Mouse (Mus musculus): Measurements from ENCODE around the gene Gpr153. TPM values are rescaled to one million over a fixed set of nuclear protein-coding genes. Genes with fewer than 3 reads are reported as not detected.
A peak's percentile ranks its signal among the peaks of the same experiment; 100 is the strongest.

The Gpr153 gene
- total and polyA plus RNA-seq, 3 experiments: 0.30 to 1.4 (median 0.70) TPM

DNA sequence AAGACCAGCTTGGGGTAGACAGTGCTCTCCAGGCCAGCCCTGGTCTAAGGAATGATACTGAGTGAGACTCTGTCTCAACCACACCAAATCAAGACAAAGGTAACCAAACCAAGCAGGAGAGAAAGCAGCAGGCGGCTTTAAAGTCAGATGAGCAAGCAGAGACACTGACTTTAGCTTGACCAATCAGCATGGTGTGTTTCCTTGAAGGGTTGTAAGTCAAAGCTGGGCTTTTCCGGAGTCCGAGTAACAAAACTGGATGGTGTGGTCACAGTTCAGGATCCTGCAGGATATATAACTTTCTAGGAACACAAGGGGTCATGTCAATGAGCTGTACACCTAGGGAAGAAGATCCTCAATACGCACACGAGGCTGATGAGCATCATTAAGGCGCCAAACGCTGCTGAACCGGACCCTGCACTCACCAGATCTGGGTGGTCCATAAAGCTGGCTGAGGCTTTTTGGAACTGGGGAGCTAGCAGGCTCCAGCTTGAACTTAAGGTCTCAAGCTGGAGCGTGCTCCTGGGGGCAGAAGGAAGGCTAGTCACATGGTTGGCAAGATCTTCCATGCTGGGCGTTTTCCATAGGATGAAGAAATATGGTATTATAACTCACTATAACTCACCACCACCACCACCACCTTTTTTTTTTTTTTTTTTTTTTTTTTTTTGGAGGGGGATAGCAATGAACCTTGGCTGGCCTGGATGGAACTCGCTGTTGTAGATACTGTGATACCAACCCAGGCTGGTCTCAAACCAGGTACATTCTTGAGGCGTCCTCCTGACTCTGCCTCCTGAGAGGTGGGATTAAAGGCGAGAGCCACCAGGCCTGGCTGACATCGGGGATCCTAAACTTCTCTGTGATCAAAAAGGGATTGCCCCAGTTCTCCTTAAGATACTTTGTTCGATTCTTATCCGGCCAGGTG is 50.9 kb downstream of the Gpr153 start:
- no peak for TF ChIP-seq CHD2 (IDR thresholded peaks at IDR 0.05; ENCODE audit: low read length)
- TF ChIP-seq UBTF (IDR thresholded peaks at IDR 0.05; ENCODE audit: low read depth, low read length): no peak
- no peak for TF ChIP-seq MAFK (IDR thresholded peaks at IDR 0.05; ENCODE audit: insufficient replicate concordance, low read length)
- TF ChIP-seq KAT2A (IDR thresholded peaks at IDR 0.05; ENCODE audit: insufficient replicate concordance, low read length): no peak
- TF ChIP-seq ETS1 (conservative IDR thresholded peaks at IDR 0.05; ENCODE audit: low read depth, low read length): no peak
- no peak for TF ChIP-seq POLR2A (IDR thresholded peaks at IDR 0.05; ENCODE audit: low read depth, low read length)
- TF ChIP-seq RCOR1 (conservative IDR thresholded peaks at IDR 0.05; ENCODE audit: low read depth, low read length): 0 out of 2 replicates have a peak, but pooled peaks have one; percentile 19
- no peak for TF ChIP-seq JUND (conservative IDR thresholded peaks at IDR 0.05; ENCODE audit: low read depth, low read length)
- TF ChIP-seq JUN (IDR thresholded peaks at IDR 0.05; ENCODE audit: insufficient read depth, low read depth, low read length): 0 out of 2 replicates have a peak, but pooled peaks have one; percentile 8
- no peak for TF ChIP-seq ZKSCAN1 (IDR thresholded peaks at IDR 0.05; ENCODE audit: borderline replicate concordance, low read depth, low read length)
- TF ChIP-seq EP300 (IDR thresholded peaks at IDR 0.05; ENCODE audit: low read length): no peak
- TF ChIP-seq NELFE (IDR thresholded peaks at IDR 0.05; ENCODE audit: low read depth, low read length): no peak
- no peak for TF ChIP-seq SIN3A (IDR thresholded peaks at IDR 0.05; ENCODE audit: low read length)
- peak; percentile 78; the same call in 1 of the 2 replicates for TF ChIP-seq ZNF384 (IDR thresholded peaks at IDR 0.05; ENCODE audit: low read depth, low read length)
- dilution Hi-C loops (cut with MboI; ENCODE audit: extremely low pct_ligation_motif_present, extremely low pct_unique_long_range_greater_than_20kb, low sequenced_read_pairs): no loop called here
- Histone ChIP-seq H3K9ac (ENCODE audit: insufficient read depth, low read depth) (no peak overlapping the region), H3K27ac (ENCODE audit: insufficient read depth, low read depth) (no peak overlapping the region), H3K4me3 (replicated peaks in 1 of 3; ENCODE audit: low read depth in 2 of 3, low read length in 2 of 3, poor library complexity in 1 of 3) (peak overlapping the region; percentile 24 to 97 (median 45)), H3K9me3 (replicated peaks; ENCODE audit: low read length) (peaks cover 3% of the 10 kb centered on the region), H3K27me3 (replicated peaks) (no peaks in the 10 kb centered on the region), H3K79me2 (replicated peaks; ENCODE audit: control insufficient read depth, extremely low read depth, insufficient read depth, poor library complexity, severe bottlenecking) (peaks cover 42% of the 10 kb centered on the region), H3K4me2 (ENCODE audit: insufficient read depth, low read depth, poor library complexity, severe bottlenecking) (no peak overlapping the region), H3K4me1 (ENCODE audit: control insufficient read depth in 1 of 2, insufficient read depth in 2 of 2) (peaks cover 3 to 20% of the 10 kb centered on the region in 2 experiments; a peak in 2 of 4 replicates), H3K36me3 (replicated peaks in 1 of 2; ENCODE audit: control insufficient read depth in 1 of 2, insufficient read depth in 1 of 2, low read length in 1 of 2) (peaks cover 12 to 24% of the 10 kb centered on the region in 2 experiments)
- DNase-seq (ENCODE audit: extremely low read depth): no peak
- in situ Hi-C loops (cut with MboI; ENCODE audit: low pct_ligation_motif_present, low pct_unique_long_range_greater_than_20kb, low sequenced_read_pairs): loop anchor here (5.0 kb wide), 1 partner anchor 112 kb away; no protein-coding TSS in a partner anchor

DNA sequence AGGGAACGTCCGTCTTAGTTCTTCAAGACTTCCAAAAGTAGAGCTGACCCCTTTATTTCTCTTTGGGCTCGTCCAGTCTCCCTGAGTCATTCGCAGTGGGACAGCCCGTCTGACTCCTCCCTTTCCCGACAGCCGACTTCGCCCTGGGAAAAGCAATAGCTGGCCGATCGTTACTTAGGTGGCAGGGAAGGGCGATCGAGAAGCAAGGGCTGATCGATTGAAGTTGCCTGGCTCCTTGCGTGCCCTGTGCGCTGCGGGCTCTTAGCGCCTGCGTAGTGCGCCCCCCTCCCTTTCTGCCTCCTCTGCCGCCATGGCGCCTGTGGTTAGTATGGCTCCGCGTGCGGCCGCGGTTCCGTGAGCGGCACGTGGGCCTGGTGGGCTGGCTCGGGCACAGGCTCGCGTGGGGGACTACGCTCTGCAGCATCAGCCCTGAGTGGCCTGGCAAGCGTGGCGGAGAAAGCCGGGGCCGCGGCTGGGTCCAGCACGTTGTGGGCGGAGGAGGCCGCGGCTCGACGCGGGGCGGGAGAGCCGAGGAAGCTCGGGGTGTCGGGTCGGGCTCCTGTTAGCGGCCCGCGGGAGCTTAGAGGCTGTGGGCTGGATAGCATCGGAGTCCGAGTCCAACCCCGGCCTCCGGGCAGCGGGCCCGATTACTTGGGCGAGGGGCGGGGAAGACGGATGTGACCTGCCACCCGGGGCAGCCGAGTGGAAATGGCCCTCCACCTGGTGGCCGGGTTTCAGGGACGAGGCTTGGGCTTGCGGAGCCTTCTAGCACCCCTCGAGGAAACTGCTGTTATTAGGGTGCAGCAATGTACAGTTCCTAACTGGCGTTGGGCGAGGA is 51.8 kb downstream of the Gpr153 start, which contains the start of gene Rpl22:
Gene Rpl22 (plus strand): TSS at position 169 of the 838 bp plus-strand sequence.
- DNase-seq (ENCODE audit: extremely low read depth): peak; percentile 98
- Histone ChIP-seq H3K9ac (ENCODE audit: insufficient read depth, low read depth) (peak within 1 kb of the TSS; percentile 82), H3K9me3 (replicated peaks; ENCODE audit: low read length) (peaks cover 3% of the 10 kb centered on the region), H3K36me3 (replicated peaks in 1 of 2; ENCODE audit: control insufficient read depth in 1 of 2, insufficient read depth in 1 of 2, low read length in 1 of 2) (peaks cover 21 to 32% of the 10 kb centered on the region in 2 experiments), H3K27ac (ENCODE audit: insufficient read depth, low read depth) (peak within 1 kb of the TSS; percentile 53), H3K27me3 (replicated peaks) (no peaks in the 10 kb centered on the region), H3K79me2 (replicated peaks; ENCODE audit: control insufficient read depth, extremely low read depth, insufficient read depth, poor library complexity, severe bottlenecking) (peaks cover 51% of the 10 kb centered on the region), H3K4me2 (ENCODE audit: insufficient read depth, low read depth, poor library complexity, severe bottlenecking) (peak within 1 kb of the TSS; percentile 99), H3K4me1 (ENCODE audit: control insufficient read depth in 1 of 2, insufficient read depth in 2 of 2) (peaks cover 3 to 29% of the 10 kb centered on the region in 2 experiments; a peak in 3 of 4 replicates), H3K4me3 (replicated peaks in 1 of 3; ENCODE audit: low read depth in 2 of 3, low read length in 2 of 3, poor library complexity in 1 of 3) (peak within 1 kb of the TSS; percentile 94 to 97 (median 97))
- in situ Hi-C loops (cut with MboI; ENCODE audit: low pct_ligation_motif_present, low pct_unique_long_range_greater_than_20kb, low sequenced_read_pairs) (loop anchor here (5.0 kb wide), 1 partner anchor 112 kb away; no protein-coding TSS in a partner anchor), dilution Hi-C loops (cut with MboI; ENCODE audit: extremely low pct_ligation_motif_present, extremely low pct_unique_long_range_greater_than_20kb, low sequenced_read_pairs) (no loop called here)
- TF ChIP-seq RAD21 (IDR thresholded peaks at IDR 0.05; ENCODE audit: low read depth, low read length) (no peak), EP300 (IDR thresholded peaks at IDR 0.05; ENCODE audit: low read length) (no peak), MYC (IDR thresholded peaks at IDR 0.05; ENCODE audit: low read depth, low read length) (peak; percentile 91), MXI1 (IDR thresholded peaks at IDR 0.05; ENCODE audit: low read depth, low read length) (peak; percentile 91), MEF2A (IDR thresholded peaks at IDR 0.05; ENCODE audit: borderline replicate concordance, low read depth, low read length) (peak; percentile 45; the same call in 1 of the 2 replicates), MAX (IDR thresholded peaks at IDR 0.05; ENCODE audit: low read length) (peak; percentile 76; the same call in 1 of the 2 replicates), ELF1 (IDR thresholded peaks at IDR 0.05; ENCODE audit: low read depth, low read length) (peak; percentile 25; the same call in 1 of the 2 replicates), POLR2A (IDR thresholded peaks at IDR 0.05; ENCODE audit: low read depth, low read length) (peak; percentile 91), UBTF (IDR thresholded peaks at IDR 0.05; ENCODE audit: low read depth, low read length) (0 out of 2 replicates have a peak, but pooled peaks have one; percentile 54), TBP (conservative IDR thresholded peaks at IDR 0.05; ENCODE audit: low read depth, low read length) (peak; percentile 81), BHLHE40 (IDR thresholded peaks at IDR 0.05; ENCODE audit: low read depth, low read length) (peak; percentile 89), POLR2AphosphoS2 (IDR thresholded peaks at IDR 0.05; ENCODE audit: low read depth, low read length) (no peak), NELFE (IDR thresholded peaks at IDR 0.05; ENCODE audit: low read depth, low read length) (peak; percentile 85), USF1 (IDR thresholded peaks at IDR 0.05; ENCODE audit: low read depth, low read length) (no peak), USF2 (conservative IDR thresholded peaks at IDR 0.05; ENCODE audit: low read depth, low read length) (no peak), HCFC1 (IDR thresholded peaks at IDR 0.05; ENCODE audit: low read depth, low read length) (peak; percentile 91), ZKSCAN1 (IDR thresholded peaks at IDR 0.05; ENCODE audit: borderline replicate concordance, low read depth, low read length) (no peak), SIN3A (IDR thresholded peaks at IDR 0.05; ENCODE audit: low read length) (peak; percentile 100), JUND (conservative IDR thresholded peaks at IDR 0.05; ENCODE audit: low read depth, low read length) (no peak)

Measured in CH12.LX (cell line).